Mouse (Mus musculus): ENCODE measurements at regions not wholly inside any gene's neighbourhood (a gene's known extent, or its start where the extent isn't known, plus 50 kb on each side); places are given as distances from the start of the nearest gene placed in this dataset.

DNA sequence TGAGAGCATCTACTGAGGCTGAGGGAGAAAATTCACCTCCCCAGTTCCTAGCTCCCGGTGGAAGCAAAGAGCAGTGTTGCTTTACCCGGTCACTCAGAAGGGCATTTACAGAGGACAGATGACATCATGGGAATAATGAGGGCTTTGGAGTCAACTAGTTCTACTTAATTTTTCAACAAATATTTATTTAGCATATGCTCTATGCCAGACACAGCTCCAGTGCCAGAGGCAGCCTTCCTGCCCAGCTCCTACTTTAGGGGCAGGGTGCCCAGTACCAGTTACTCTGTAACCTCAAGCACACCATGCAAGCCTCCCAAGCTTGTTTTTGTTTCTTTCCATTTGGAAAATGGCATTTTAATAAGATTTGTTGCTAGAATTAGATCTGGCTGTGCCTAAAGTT, 240.1 kb upstream of the Trib2 start:
- ATAC-seq: no peak

DNA sequence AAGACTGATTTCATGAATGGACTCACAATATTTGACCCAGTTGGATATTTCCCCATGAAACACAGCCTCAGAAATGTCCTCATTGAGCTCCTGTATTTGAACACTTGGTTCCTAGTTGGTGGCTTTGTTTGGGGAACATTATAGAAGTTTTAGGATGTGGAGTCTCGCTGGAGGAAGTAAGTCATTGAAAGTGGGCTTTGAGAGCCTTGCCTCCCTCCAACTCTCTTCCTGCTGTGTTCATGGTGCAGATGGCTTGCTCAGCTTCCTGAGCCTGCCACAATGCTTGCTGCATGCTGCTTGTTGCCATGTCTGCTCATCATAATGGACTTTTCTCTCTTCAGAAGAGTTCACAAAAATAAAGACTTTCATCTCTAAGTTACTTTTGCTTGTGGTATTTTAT, 239.5 kb upstream of the Trib2 start:
- no peak for ATAC-seq

DNA sequence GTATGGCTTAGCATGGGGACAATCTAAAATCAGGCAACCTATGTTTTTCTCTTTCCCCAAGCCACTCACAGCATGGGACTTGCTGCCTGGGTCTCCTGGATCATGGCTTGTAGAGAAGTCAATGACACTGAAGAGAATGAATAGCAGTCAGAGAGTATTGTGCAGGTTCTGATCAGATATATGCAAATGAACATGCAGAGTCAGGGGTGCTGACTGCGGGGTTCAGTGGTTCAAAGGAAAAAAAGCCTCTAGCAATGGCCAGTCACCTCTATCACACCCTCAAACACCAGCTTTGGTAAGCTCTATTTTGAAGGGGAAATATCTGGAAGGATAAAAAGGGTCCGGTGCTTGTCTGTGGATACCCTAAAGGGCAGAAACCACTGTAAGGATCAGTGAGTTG, 237.9 kb upstream of the Trib2 start:
- no peak for ATAC-seq

DNA sequence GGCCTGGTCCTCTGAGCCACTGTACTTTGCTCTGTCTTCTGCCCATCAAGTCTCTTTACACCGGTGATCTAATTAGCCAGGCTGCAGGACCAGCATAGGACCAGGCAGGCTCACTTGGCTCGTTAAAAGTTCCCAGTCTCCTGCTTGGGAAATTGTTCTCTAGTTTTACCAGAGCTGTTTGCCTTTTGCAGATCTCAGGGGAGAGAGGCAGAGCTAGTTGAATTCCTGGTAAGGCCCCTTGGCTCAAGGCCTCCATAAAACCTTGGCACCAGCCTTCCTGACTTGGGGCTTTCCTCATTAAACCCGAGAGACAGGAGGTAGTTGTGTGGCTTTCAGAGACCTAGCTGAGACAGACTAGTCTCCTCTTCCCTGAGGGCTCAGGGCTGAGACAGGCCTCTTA, 237.0 kb upstream of the Trib2 start:
- no peak for ATAC-seq

DNA sequence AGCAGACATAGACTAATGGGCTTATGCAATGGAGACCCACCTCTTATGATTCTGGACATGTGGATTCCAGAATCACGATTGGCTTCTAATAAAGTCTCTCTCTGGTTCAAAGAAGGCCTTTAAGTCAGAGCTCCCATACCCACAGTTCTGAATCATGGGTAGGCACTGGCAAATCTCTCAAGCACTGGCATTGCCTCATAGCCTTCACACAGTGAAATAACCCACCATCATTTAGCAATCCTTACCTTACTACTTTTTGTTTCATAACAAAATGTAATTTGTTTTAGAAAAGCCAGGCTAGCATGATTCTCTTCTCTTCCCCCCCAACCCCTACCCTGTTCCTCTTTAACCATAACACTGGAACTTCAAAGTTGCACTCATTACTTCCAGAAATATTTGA, 236.3 kb upstream of the Trib2 start:
- ATAC-seq: no peak

DNA sequence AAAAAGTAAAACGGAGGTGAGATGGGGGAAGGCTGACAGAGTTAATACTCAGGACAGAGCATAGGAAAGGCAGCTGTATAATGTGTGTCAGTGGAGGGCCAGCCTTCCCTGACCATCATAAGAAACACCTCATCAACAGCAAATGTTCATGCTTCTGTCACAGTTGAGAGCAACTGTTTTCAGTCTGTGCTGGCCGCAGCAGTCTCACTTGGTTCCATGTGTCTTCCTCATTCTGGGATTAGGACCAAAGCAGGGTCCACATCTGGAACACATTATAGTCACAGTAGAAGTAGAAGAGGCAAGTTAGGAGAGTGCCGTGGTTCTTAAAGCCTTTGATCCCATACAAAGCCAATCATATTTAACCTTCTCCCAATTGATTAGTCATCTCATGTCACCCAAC, 235.6 kb upstream of the Trib2 start:
- no peak for ATAC-seq

DNA sequence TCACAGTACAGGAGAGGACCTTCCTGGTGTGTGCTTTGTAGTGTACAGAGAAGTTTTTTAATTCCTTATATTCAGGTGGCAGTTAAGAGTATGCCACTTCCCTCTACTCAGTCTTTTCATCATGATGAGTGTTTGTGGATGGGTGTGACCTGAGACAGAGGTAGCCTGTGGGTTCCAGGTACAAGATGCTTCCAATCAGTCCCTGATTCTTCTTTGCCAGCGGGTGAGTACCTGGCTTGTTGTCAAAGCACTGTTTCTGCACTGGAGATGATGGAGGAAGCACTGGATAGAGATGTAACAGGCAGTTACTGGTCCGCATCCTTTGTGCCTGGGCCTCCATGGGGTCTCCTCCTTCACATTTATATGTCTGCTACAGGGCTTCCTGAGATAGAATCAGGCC, 234.7 kb upstream of the Trib2 start:
- no peak for ATAC-seq

DNA sequence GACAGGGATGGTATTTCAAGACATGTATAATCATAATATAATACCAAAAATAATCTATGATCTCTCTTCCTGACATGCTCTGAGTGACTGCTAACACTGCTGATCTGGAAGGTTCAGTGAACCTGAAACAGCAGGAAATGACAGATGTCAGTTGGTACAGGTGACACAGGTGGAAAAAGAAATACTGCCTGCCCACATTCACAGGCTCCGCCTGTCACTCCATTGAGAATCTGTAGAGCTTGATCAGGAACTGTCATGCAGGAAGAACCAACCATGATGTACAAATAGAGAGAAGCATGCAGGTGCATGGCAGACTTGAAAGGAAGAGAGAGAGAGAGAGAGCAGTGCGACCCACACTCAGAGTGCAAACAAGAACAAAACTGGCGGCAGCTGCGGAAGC, 232.8 kb upstream of the Trib2 start:
- ATAC-seq: peak; percentile 87

DNA sequence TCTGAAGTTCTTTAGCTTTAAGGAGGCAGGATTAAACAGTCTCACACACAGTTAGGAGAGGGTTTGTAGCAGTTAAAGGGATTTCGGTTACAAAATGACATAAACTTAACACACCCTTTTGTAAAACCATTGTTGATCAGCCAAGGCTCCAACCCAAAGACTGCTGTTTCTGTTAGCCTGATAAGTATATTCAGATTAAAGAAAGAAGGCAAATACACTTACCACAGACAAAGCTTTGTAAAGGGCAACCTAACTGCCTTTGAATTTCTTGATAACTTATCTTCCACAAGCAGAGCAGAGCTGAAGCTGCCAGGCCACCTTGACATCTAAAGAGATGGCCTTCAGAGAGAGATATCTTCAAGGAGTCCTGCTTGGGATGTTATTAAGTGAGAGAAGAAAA, 229.9 kb upstream of the Trib2 start:
- no peak for ATAC-seq

DNA sequence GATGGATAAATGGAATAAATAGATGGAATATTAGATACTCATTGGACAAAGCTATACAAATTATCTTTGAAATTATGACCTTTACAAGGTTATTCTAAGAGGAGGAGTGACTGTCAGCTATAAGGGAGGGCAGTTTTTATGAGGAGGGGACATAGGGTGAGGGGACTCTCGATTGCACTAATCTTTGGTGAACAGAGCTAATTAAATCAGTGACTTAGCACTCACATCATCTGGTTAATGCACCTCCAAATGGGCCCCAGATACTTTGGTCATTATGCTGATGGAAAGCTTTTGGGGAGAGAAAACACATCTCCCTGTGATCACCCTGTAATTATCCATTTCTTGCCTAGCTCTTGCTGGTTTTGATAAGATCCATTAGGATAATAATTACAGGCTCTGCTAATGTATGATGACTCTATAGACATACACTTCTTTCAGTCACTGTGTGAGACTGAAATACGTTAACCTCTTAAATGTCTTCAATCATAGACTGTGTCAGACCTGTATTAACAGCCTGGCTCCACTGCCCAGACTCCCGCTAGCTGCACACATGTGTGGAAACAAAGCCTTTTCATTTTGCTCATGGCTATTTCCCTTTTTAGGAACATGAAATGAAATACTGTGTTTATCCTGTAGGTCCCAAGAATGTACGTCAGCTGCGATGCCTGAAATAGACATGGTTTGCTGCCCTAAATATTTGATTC, 229.2 kb upstream of the Trib2 start:
- no peak for ATAC-seq

DNA sequence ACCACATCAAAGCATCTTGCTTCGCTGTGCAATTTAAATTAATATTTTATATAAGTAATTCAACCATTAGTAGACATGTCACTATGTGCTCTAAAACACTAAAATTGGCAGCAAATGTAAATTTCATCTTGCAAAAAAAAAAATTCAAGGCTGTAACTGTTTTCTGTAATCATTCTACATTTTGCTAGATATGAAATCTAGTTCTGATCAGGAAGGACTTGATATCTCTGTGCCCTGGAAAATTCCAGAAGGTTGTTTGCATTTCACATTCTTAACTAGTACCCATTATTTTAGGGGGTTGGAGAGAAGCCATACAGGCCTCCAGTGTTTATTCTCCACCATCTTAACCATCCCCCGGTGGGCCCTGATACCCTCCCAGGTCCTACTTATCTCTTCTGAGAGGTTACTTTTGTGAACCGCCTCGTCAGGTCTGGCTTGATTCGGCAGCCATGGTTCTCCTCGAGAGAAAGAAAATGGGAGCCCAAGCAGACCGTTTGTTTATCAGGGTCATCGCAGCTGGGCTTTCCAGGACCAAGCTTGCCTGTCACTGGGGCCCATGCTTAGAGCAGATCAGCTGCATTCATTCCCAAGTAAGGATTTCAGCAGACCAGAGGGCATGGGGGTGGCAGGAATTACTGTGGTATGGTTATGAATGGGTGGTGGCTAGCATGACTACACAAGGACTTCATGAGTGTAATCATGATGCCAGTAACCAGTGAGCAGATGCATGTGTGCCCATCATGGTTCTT, 226.9 kb upstream of the Trib2 start:
- ATAC-seq: no peak

DNA sequence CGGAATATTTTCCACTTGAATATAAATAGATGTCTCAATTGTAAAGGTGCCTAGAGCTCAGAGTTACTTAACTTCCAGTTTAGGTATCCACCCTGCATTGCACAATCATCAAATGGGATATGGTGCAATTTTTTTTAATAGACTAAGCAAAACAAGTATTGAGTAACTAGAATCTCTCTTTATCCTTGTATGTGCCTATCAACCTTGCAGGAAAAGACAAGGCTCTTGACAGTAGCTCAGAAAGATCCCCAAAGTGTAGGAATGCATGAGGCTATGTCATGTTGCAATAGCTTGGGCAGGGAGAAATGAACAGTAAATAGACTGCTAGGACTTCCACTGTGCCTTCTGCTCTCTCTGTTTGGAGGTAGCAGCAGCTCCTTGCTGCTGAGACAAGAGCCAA, 225.6 kb upstream of the Trib2 start:
- ATAC-seq: no peak

DNA sequence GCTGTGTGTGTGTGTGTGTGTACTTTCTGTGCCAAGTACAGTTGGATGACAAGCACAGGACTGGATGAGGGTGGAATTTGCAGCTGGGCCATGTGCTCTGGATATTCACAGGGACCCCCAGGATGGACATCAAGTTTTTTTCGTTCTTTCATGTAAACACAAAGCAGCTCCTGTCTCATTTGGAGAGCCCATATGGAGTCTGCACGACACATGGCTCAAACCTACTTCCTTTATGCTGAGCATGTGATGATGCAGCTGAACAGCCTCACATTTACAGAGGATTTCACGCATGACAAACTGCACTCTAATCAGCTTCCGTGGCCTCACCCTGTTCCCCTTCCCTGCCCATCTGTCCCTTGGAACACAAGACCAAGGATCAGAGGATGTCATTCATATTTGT, 224.4 kb upstream of the Trib2 start:
- ATAC-seq: no peak

DNA sequence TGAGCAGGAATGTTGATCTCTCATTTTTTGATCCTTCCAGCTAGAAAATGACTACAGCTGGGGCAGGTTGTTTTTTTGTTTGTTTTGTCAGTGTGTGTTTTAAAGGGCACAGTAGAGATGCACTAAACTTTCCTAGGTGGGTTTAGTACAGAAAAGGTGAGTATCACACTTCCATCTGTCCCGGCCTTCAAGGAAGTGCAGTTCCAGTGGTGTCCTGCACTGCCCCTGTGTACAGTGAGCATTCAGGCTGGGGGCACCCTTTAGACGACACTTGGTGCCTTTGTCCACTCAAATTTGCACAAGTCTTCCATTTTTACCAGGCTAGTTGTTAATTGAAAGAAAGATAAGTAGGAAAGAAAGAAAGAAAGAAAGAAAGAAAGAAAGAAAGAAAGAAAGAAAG, 218.8 kb upstream of the Trib2 start:
- no peak for ATAC-seq

DNA sequence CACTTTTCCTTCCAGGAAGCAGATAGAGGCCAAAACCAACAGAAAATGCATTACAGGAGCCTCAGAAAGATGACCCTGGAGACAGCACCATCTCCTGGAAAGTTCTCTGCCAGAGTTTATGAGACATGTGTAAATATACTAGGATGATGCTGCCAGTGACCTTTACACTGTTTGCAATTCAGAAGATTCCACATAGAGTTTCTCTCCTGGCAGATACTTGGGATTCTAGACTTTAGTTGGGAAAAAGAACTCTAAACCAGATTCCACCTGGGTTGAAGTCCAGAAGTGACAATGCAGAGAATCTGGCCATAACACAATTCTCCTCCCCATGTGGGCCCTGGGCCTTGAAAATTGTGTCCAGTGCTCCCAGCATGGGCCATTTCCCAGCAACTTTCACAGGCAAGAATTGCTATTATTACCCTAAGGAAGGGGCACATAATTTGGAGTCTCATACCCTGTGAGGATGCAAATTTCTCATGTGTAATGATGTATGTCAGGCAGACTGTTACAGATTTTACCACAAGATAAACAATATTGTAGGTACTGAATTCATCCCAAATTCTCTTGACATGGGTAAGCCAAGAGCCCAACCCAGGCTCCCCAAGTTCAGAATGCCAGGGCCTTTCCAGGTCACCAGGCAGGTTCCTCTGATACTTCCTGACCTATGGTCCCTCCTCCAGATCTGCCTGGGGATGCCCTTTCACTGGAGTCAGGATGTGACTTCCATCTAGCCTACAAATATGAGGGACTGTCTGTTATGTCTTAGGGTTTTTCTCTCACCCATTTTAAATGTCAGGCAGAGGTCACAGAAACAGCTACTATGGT, 218.2 kb upstream of the Trib2 start:
- no peak for ATAC-seq

DNA sequence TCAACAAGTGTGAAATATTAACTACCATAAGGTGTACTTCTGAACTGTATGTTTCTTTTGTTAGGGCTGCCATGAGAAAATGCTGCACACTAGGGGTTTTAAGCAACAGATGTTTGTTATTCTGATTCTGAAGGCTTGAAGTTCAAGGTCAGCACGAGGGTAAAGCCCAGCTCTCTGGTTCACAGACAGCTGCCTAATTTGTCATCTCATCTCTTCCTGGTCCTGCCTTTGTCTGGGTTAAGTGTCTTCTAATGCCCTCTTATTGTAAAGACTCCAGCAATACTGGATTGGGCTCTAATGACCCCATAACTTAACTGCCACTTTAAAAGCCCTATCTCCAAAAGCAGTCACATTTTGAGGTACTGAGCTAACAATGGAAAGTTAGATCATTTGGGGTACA, 209.9 kb upstream of the Trib2 start:
- no peak for ATAC-seq

DNA sequence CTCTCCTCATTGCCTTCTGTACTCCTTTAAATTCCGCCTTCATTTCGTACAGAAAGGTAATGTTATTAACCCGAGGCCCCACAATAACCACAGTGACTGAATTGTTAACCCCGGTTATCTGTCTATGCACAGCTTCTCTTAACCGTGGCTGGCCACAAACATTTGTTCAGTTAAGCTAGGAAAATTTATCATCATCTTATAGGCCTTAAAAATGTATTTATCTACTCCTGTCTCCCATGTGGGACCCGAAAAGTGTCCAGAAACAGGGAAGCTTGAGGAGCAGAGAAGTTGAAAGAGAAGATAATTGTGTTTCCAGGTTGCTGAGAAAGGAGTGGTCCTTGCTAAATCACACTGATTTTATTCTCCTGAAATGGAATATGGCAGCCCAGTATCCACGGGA, 206.6 kb upstream of the Trib2 start:
- no peak for ATAC-seq

DNA sequence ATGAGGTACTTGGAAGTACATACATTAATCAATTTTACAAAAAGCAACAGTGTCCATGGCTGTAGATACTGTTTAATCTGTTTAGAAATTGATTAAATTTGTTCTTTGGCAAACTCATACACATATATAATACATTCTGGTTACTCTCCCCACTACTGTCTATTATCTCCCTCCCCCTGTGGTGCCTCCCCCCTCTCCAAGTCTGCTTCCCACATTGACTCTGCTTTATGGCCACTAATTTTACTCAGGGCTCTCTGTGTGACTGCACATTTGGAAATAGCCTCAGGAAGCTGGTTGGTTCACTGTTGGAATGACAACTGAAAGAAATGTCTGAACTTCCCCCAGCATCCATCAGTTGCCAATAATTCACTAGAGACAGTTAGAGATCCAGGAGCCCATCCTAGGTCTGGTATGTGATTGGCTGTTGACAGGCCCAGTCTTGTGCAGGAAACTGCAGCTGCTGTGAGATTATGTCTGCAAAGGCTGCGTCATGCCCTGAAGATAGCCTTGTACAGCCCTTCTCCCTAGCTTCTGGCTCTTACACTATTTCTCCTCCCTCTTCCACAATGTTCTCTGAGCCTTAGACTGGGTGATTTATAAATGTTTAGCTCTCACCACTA, 204.6 kb upstream of the Trib2 start:
- no peak for ATAC-seq

DNA sequence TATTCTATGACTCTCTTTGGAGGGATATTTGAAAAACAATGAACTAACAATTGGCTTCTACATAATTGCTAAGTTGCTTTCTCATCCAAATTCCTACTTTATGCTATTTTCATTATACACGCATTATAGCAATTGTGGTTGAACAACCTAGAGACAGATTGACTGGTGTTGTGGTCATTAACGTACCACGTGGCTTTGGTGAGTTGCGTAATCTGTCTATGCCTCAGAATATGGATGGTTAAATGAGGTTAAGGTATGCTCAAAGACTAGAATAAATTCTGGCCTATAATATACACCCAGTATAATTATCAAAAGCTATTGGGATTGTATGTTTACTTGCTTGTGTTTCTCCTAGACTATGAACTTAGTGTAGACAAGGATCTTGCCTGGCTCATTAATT, 201.5 kb upstream of the Trib2 start:
- ATAC-seq: no peak

DNA sequence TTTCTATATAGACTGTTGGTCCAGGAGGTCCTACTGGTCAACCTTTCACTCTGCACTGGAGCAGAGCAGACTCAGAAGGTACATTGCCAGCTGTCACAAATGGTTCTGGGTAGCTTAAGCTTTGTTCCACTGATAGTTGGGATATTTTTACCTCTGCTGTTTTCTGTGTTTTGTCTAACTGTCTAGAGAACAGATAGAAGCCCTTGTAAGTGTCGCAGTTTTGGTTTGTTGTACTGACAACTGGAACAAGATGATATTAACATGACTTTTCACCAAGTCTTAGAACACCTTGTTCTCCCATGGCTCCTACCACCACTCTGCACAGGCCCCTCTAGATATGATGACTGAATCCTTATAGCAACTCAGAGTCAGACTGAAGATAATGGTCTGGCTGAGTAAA, 199.9 kb upstream of the Trib2 start:
- no peak for ATAC-seq

DNA sequence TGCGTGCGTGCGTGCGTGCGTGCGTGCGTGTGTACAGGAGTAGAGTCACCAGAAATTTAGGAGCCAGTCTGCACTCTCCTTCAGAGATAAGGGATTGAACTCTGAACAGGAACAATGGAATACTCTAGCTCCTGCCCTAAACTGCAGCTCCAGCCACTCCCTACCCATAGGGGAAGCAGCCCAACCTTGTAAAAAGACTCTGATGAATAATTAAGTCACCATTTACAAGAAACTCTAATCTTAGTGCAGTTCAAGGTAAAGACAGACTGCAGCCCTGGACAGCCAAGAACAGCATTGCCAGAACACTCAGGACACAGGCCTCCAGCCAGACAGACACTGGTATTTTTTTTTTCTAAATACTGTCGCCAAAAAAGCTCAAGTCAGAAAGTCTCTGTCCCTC, 198.9 kb upstream of the Trib2 start:
- ATAC-seq: no peak

DNA sequence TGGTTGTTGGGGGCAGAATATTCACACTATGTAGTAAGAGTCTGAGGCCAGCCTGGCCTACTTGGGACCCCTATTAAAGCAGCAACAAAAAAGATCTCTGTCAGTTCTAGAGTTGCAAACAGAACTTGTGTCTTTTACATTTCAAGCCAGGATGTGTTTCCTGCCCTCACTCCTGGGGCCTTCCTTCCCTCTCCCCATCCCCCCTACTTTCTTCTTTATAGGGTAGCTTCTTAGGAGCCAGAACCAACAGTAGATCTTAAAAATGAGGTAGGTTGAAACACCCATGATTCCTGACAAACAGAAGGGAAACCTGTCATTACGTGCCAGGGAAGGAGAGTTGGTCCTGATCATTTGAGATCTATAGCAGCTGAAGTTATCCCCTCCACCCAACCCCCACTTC, 198.0 kb upstream of the Trib2 start:
- peak; percentile 85 for ATAC-seq

DNA sequence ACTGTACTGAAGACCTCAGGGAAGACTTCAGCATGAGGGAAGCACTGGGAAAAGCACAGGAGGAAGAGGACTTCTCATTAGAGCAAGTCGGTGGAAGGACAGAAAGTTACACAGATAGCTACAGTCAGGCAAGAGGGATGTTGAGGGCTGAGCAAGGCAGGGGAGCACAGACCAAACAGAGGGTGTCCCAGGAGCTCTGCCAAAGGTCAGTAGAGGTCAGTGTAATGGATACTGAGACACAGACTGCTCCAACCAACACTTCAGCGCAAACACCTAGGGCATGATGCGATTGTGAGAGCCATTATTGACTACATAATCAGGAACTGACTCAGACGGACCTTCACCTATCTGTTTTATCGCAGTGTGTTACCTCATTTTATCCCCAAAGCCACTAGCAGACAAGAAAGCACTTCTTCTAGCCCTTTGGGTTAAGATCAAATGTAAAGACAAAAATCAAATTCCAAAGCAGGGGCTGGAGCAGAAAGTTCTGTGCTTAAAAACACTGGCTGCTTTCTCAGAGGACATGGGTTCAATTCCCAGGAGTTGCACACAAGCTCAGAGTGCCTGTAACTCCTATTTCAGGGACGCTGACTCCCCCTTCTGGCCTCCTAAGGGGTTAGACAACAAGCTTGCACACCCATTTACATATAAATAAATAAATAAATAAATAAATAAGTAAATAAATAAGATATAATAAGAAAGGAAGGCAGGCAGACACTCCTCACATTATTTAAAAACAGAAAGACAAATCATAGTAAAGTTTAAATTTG, 197.3 kb upstream of the Trib2 start:
- peak; percentile 18 for ATAC-seq
